Mouse (Mus musculus) T-helper 2 cell (primary cell): ENCODE data around the gene Arf1.

Experiments
- in situ Hi-C: fragments of 300-600 bp; cut with MboI, MseI; formaldehyde crosslinking; loops from one replicate; pipeline ENCODE4 v1.15.1; 2025; ENCODE audit warnings: high pct_unique_total_duplicates

Arf1 gene

GRCm38 (mm10) chr11:59196230-59196629 lies 31.8 kb downstream of the Arf1 start:
- in situ Hi-C loops = no loop called here

GRCm38 (mm10) chr11:59192059-59192386 lies 36.0 kb downstream of the Arf1 start, which contains the start of gene Guk1:
Guk1 (minus strand) TSS chr11:59192212.
- in situ Hi-C loops = no loop called here

DNA sequence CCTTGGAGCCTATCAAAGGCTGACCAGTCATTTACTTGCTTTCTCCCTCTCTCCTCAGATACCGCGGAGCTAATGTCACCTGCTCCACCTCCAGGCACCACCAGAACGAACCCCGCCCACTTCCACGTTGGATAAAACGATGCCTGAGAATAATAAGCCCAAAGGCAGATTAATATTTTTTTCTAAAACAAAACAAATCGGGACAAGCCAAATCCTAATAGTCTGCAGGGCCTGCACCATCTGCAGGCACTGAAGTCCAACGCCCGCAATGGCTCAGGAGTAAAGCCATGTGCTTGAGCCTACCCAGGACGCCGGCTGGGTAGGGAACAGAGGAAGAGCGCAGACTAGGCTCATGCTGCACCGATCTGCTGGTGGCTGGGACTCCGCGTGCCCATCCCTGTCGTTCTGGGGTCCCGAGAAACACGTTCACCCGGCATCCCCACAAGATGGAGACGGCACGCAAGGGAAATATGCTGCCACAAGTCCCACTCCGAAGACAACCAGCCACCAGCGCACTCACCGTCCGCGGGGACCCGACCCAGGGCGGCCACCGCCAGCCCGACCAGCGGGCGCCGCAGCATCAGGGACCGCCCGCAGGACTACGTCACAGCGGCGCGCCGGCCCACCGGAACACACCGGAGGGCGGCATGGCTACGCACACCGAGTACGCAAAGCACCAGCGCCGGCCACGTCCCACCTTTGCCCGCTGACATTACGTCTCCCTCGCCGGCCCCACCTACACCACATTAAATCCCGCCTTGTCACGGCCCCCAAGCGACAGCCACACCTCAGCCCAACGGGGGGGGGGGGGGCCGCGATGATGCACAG lies 36.6 kb downstream of the Arf1 start:
- in situ Hi-C loops = no loop called here

DNA sequence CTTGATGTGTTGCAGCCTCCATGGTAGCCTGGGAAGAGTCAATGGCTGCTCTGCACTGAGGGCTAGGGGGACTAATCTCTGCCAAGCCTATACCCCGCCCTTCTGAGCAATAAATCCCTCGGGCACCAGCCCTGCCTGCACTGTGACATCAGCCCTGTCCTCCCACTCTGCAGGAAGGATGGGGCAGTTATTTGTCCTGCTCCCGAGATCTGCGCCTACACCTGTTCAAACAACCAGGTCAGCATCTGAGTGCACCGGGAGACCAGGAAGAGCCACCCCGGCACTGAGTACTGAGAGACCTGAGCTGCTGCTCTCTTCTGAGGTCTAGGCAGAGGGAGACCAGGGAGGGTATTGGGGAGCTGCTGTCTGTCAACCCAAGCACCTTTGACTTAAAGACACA lies 40.4 kb downstream of the Arf1 start:
- in situ Hi-C loops = no loop called here

DNA sequence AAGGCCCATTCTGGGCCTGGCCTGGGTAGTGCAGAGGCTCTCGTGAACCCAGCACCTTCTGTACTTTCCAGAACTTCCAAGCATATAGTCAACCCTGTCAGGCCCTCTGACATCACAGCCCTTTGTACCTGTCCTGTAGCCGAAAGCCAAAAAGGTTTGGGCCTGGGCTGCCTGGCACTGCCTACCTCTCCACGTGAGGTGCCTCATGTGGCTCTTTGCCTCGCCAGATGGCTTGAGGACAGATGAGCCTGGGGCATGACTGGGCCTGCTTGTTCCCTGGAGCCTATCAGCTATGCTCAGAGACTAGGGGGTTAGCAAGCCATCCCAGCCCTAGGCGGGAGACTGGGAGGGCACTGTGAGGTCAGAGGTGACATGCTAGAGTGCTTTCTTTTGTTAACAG lies 42.6 kb downstream of the Arf1 start:
- in situ Hi-C loops = no loop called here

GRCm38 (mm10) chr11:59183821-59184220 lies 44.2 kb downstream of the Arf1 start:
- in situ Hi-C loops = no loop called here

DNA sequence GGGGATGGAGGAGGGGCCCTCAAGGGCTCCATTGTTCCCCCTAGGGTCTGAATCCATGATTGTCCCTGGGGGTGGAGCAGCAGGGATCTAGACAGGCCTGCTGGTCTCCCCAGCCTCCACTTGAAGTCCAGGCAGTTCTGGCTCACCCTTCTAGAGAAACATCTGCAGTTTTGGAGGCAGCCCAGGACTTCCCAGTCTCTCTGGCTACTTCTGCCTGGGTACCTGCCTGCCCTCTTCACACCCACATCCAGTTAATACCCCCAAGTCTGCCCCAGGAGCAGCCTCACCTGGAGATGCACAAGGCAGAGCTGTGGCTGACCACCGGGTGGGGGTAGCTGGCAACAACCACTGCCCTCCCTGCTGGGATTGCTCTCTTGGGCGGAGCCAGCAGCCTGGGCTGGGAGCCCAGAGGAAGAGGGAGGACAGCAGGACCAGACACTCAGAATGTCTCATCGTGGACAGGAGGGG lies 45.2 kb downstream of the Arf1 start, which contains the start of gene Gjc2:
TSS of gene Gjc2 (minus strand) at position 350 of the 468 bp plus-strand sequence.
- in situ Hi-C loops = no loop called here

- in situ Hi-C loops = no loop called here
Measured at GRCm38 (mm10) chr11:59176921-59177320, 51.1 kb downstream of the Arf1 start.

GRCm38 (mm10) chr11:59176475-59176874 lies 51.6 kb downstream of the Arf1 start:
- in situ Hi-C loops = no loop called here

DNA sequence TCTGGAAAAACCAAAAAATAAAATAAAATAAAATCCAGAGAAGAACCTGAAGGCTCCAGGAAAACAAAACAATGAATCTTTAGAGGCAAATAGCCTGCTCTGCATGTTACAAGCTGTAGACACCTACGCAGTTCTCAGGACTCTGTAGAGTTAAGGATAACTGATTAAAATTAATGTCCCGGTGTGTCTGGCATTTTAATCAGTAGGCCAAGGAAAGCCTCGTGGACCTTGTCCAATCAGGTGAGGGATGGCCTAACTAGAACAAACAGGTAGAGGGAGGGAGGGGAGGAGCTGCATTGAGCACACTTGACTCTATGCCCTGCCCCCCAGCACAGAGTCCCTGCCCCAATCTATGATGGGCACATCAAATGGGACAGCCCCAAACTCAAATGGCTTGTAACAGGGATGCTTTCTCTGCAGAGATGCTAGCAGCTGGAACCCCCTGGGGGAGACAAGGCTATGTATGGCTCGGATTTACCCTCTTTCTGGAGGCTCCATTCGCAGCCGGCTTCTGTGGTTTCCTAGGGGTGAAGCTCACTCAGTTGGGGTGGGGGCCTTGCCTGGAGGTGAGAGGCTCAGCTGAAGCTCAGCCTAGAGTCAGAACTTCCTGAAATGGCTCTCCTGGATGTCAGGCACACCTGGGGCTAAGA lies 53.8 kb downstream of the Arf1 start:
- in situ Hi-C loops = no loop called here

DNA sequence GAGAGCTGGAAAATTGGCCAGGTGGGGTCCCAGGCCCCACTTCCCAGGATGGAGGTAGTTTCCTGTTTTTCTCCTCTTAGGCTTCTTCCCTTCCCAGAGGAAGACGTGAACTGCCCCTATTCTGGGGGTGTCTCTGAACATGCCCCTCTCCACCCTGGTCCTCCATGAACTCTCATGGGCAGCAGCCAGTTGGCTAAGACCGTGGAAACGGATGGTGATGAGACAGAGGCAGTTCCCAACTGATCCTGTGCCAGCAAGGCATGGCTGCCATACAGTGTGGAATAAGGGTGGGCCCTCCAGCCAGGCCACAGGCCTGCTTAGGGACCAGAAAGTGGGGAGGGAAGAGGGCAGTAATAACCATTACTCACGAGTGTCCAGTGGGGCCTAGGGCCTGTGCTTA lies 57.5 kb downstream of the Arf1 start:
- in situ Hi-C loops = no loop called here

DNA sequence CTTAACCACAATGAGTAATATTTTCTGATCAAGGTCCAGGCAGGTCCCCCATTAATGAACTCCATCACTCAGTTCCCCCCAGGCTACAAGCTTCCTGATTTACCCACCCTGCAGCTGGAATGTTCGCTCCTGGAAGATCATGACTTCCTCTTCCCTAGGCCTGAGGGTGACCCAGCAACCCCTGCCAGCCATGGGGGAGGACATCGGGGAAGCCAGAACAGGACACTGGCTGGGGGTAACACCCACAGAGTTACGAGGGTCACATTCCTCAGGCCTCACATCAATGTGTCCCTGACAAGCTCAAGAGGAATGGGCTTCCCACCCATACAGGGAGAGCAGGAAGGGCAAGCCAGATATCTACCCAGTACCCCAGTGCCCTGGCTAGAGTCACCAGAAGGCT lies 58.3 kb downstream of the Arf1 start:
- in situ Hi-C loops = no loop called here

- in situ Hi-C loops = no loop called here
Measured at GRCm38 (mm10) chr11:59165616-59166241, 62.3 kb downstream of the Arf1 start.

DNA sequence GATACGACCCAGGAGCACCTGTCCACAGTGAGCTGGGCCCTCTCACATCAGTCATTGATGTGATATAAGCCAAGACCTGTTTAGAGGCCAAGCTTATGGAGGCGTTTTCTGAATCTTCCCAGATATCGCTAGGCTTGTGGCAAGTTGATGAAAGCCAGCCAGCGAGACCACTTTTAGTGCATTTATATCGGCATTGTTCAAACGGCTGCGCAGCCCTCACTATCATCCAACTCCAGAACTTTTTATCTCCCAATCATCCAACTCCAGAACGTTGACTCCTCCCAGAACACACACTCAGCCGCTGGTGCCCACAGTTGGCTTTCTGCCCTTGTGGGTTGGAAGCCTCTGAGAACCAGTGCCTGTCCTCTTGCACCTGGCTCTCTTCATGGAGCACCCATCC lies 63.7 kb downstream of the Arf1 start:
- in situ Hi-C loops = no loop called here

DNA sequence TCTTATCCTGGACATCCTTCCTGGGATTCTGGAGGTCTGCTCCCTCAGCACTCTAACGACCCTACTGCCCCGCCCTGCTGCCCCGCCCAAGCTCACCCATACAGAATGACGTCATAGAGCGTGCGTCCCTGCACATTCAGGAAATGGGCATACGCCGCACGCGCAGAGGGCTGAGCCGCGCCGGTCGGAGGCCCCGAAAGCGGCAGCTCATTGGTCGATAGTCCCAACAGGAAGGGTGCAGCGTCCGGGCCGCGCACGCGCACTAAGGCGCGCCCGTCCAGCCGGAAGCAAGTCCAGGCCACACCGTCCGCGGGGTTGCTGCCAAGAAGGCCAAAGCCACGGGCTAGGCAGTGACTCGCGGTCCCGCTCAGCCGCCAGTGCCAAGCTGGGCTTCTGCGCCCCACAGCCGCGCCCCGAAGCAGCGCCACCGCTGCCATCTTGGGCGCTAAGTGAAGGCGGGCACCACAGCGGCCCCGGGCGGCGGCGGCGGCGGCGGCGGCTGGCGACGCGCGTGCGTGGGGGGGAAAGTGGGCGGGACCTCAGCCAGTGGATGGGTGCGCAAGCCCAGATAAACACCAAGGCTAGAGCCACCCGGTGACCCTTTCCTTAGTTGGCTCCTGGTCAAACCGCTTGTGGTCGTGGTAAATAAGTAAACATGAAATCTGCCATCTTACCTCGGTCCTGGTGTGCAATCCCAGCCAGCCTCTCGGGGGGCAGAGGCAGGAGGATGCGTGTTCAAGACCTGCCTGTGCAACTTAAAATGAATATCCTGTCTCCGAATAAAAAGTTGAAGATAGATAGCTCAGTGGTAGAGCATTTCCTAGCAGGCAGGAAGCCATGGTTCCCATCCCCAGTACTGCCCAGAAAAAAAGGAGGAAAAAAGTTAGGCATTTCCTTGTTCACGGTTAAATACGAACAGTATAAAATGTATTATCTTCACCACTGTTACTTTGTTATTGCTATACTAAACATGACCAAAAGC lies 64.5 kb downstream of the Arf1 start, which contains the start of gene Iba57:
TSS of gene Iba57 (minus strand) at position 485 of the 982 bp plus-strand sequence.
- in situ Hi-C loops = no loop called here

DNA sequence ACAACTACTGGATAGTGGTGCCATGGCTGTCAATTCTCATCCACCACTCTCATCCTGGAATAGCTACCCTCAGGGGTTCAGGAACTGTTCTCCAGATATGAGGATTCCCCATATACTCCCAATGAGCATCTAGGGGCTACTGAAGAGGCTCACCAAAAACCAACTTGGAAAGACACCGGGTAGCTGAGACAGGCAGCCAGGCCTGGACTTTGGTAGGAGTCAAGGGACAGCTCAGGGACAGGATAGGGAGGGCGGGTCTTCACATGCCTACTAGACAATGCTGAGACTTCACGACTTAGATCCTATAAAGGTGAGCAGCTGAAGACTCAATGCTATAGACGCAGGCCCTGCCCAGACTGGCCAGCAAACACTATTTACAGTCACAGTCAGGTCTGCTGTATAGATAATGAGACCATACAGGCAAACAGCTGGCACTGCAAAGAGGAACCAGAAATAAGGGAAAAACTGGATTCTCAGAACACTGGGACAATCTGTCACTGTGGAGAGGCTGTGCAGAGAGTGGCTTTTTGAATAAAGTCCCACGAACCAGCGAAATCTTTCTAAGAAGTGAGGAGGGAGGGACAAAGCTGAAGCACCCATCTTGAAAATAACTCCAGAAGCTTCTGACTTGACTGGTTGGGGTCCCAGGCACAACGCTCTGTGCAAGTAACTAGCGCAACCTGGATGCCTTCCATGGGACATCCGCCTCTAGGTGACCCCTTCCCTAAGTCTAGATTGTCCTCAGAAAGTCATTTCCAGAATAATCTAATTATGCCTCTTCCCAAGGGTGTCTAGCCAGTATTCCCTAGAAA lies 65.4 kb downstream of the Arf1 start:
- in situ Hi-C loops = no loop called here
